Mouse (Mus musculus) mouse trophoblast stem cell (cell line): ENCODE results near the gene Msrb3.

ENCODE experiments used
- in situ Hi-C, 2 experiments: fragments of 300-500 bp; cut with MseI, MboI; formaldehyde crosslinking; loops; 2 replicates in 1 of 2; 3 replicates in 1 of 2; pipeline ENCODE4 v1.15.1; 2025

The Msrb3 gene

GRCm38 (mm10) chr10:120900096-120900495 is 1.2 kb upstream of the Msrb3 start:
- in situ Hi-C loops, result no loop called here

DNA sequence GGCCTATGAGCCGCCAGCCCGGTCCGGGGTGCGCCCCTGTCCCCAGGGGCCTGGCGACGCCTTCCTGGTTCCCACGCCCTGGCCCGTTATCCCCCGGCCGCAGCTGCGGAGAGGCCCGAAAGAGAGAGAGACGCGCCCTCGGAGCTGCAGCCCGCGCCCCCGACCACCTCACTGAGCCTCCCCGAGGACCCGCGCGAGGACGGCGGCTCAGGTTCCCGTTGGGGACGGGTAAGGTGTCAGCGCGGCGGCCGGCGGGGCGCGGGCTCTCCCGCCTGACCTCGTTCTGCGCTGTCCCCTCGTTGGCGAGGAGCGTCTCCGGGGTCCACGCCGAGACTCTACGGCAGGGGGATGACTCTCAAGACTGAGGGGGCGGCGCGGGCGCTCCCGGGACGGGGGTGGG is 544 bp downstream of the Msrb3 start:
- in situ Hi-C loops, result no loop called here

- in situ Hi-C loops, result no loop called here
These were observed 3.0 kb downstream of the Msrb3 start for GRCm38 (mm10) chr10:120895899-120896289.

DNA sequence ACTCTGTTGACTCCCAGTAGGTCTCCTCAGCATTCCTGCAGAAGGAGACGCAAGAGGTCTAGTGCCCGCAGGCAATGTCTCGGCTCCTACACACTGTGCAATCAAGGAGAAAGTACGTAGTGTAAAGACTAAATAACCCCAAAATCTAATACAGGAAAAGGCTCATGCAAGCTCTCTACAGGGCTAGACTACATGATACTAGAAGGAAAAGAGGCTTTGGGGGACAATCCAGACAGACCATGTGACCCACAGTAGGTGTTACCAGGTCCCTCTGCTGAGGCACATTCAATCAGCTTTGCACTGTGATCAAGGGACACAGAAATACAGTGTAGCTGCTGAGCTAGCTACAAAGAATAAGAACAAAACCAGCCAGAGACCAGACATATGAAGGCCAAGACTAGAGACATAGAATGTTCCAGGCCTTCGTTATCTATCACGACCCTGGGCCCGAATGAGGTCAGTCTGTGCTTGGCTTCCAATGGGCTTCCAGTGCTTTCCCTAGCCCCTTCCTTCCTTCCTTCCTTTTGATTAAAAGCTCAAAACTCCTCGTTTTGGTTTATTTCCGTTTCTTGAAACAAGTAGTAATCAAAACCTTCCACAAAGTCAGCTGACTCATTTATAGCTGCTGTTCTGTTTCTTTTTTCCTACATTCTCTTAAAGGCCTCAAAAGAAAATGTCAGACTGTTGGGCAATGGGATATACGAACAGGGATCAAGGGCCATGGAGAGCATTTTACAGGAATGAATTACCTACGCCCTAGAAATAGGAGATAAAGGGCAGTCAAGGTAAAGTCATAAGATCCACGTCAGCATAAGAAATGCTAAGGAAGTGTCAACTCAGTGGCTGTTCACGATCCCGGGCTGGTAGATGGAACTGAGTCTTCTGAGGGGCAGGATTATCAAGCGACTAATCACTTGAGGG is 3.7 kb downstream of the Msrb3 start:
- in situ Hi-C loops, result no loop called here

GRCm38 (mm10) chr10:120893938-120894337 is 5.0 kb downstream of the Msrb3 start:
- in situ Hi-C loops, result no loop called here

- in situ Hi-C loops, result no loop called here
These were observed 7.8 kb downstream of the Msrb3 start for GRCm38 (mm10) chr10:120891131-120891530.

- in situ Hi-C loops, result no loop called here
These were observed 8.3 kb downstream of the Msrb3 start for GRCm38 (mm10) chr10:120890592-120890991.

DNA sequence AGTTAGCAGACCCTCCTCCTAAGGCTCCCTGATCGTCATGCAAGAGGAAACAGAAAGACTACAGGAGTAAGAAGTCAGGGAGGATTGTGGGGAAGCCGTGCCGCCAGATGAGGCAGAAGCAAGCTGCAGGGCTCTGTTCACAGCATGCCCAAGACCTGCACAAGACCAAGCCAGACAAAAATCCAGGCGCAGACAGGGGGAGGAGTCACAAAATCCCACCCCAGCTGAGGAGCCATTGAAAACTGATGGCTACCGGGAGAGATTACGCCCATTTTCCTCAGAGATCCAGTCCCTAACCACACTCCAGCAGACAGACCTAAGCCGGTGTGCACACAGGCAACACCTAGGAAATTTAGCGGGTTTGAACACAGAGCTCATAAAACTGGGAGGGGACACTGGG is 10.4 kb downstream of the Msrb3 start:
- in situ Hi-C loops, result no loop called here

DNA sequence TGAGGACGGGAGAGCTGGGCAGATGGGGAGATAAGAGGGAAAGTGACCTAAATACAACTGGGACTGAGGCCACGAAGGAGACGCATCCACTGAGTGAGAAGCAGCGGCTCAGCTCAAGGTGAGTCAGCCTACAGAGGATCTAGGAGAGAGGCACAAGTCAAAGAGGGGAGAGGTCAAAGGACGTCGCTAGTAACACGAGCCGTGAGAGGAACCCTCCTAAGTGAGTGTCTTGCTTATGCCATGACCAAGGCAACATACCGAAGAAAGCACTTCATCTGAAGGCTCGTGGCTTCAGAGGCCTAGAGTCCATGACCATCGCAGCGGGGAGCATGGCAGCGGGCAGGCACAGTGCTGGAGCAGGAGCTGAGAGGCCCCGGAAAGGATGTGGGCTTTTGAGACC is 14.7 kb downstream of the Msrb3 start:
- in situ Hi-C loops, result no loop called here

GRCm38 (mm10) chr10:120883732-120884131 is 15.2 kb downstream of the Msrb3 start:
- in situ Hi-C loops, result no loop called here

- in situ Hi-C loops, result no loop called here
These were observed 15.9 kb downstream of the Msrb3 start for GRCm38 (mm10) chr10:120883069-120883415.

DNA sequence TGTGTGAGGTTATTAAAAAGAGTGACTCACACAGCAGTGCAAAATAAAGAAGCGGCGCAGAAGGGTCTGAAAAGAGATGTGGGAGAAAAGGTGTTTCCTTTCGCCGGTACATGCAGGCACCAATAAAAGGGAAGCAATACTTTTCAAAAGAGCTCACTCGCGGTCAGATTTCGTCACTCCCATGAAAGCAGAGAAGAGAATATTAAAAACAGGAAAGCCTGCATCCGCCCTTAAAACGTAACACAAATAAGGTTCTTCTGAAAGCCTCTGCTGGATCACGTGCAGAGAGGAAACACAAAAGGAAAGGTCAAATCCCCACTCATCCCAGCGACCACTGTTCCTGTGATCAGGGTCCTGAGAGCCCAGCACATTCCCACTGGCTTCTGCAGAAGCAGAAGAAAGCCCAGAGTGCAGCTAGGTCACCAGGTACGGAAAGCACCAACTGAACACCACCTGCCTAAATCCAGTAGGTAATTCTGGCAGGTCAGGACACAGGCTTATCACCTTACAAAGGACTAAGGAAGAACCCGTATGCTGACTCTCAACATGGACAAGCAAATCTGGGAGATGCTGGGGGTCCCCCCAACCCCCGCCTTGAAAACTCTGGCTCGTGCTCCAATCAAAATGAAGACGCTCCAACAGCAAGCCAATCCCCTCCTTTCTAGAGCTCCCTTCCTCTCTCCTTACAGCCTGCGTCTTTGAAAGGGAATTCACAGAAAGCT is 16.4 kb downstream of the Msrb3 start:
- in situ Hi-C loops, result no loop called here

- in situ Hi-C loops, result loop anchor here in 1 of 2 experiments (10.0 kb wide), 1 partner anchor 572 kb away; no protein-coding TSS in a partner anchor
These were observed 22.2 kb downstream of the Msrb3 start for GRCm38 (mm10) chr10:120876549-120877270.

- in situ Hi-C loops, result loop anchor here in 1 of 2 experiments (10.0 kb wide), 1 partner anchor 571 kb away; no protein-coding TSS in a partner anchor
These were observed 23.0 kb downstream of the Msrb3 start for GRCm38 (mm10) chr10:120875672-120876463.

- in situ Hi-C loops, result loop anchor here (10.0 to 25.0 kb wide), 3 partner anchors 287 to 569 kb away; no protein-coding TSS in a partner anchor
These were observed 24.6 kb downstream of the Msrb3 start for GRCm38 (mm10) chr10:120874261-120874660.

DNA sequence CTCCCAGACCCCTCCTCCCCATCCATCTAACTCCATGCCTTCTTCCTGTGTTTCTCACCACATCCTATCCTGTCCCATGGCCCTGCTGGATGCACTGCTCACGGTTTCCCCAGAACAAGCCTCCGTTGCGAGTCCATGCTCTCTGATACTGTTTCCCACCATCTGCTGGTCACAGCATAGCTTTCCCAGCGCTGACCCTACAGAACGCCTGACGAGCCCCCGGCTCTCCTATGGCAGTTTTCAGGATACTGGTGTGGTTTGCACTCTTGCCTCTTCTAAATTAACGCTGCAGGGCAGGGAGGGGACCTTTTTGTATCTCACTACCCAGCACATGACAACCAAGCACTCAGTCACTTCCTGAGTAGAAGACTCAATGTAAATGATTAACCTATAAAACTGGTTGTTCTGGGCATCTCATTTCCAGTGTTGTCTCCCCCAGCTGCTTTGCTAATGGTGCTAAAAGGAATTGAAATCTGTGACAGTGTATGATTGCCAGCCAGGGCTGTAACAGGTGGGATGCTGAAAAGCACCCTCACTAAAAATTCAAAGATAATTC is 25.2 kb downstream of the Msrb3 start:
- in situ Hi-C loops, result loop anchor here (10.0 to 25.0 kb wide), 3 partner anchors 286 to 569 kb away; no protein-coding TSS in a partner anchor

- in situ Hi-C loops, result loop anchor here (10.0 to 25.0 kb wide), 3 partner anchors 285 to 568 kb away; no protein-coding TSS in a partner anchor
These were observed 26.4 kb downstream of the Msrb3 start for GRCm38 (mm10) chr10:120872483-120872862.

- in situ Hi-C loops, result loop anchor here (10.0 to 25.0 kb wide), 3 partner anchors 285 to 567 kb away; no protein-coding TSS in a partner anchor
These were observed 27.0 kb downstream of the Msrb3 start for GRCm38 (mm10) chr10:120871630-120872482.

DNA sequence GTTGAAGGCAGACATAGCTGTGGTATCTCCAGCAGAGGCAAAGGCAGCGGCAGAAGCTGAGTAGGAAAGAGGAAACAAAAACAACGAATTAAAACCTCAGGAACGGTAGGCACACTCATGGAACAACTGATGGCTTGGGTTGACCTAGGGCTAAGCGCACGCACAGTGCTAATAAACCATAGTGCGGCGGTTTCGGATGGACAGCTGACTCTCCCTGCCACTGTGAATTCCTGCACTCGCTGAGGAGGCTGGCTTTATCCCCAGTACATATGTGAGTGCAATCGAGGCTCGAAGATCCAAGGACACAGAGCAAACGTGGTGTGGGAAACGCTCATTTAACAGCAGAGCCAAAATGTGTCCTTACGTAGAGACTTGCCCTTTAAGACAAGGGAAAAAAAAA is 27.8 kb downstream of the Msrb3 start:
- in situ Hi-C loops, result loop anchor here (10.0 to 25.0 kb wide), 3 partner anchors 284 to 566 kb away; no protein-coding TSS in a partner anchor
